Mouse (Mus musculus) R1 (cell line): ENCODE results near the gene Selenop.
"Not testable (repeated sequence)": the region's sequence is repeated elsewhere in the genome, so short reads cannot be mapped to it uniquely, and the experiment has no call there.

Experiments used
- DNase-seq: peaks from one replicate; pipeline ENCODE4 v3.0.0-alpha.2; 2018; ENCODE audit warnings: low read depth, low spot score

Selenop gene

GRCm38 (mm10) chr15:3268247-3268646 lies at the start of gene Selenop:
Gene Selenop, plus strand, starts transcription at chr15:3268547.
- DNase-seq = no peak

DNA sequence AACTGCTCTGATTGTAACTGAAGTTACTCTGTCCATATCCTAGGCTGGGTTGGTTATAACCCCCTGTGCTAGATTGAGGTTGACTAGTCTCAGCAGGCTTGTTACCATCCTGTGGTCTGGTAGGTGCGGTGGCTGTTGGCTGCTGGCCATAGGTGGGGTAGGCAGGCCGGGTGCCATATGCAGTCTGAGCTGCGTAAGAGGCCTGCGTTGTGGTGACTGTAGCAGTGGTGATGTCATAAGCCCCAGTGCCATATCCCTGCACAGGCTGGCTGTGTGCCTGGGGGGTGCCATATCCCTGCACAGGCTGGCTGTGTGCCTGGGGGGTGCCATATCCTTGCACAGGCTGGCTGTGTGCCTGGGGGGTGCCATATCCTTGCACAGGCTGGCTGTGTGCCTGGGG lies 49.7 kb upstream of the Selenop start:
- not testable (repeated sequence) for DNase-seq

- DNase-seq = no peak
These were observed 45.4 kb upstream of the Selenop start for GRCm38 (mm10) chr15:3222803-3223437.

- DNase-seq = no peak
These were observed 41.8 kb upstream of the Selenop start for GRCm38 (mm10) chr15:3226573-3226972.

- no peak for DNase-seq
These were observed 40.2 kb upstream of the Selenop start for GRCm38 (mm10) chr15:3228185-3228584.

GRCm38 (mm10) chr15:3228990-3229389 lies 39.4 kb upstream of the Selenop start:
- no peak for DNase-seq

DNA sequence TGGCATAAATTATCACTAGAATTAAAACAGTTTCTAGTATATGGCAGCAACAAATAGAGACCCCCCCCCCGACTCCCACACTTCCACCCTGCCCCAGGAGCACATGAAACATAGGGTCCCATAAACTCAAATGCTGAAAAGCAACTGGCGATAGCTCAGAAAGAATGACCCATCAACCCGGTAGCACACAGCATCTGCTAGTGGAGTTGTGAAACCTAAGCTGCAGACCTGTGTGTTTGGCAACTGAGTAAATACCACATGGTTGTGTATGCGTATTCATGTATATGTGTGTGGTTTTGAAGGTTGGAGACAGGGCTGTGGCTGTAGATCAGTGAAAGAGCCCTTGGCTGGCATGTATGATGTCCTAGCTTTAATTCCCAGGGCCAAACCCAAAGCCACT lies 37.3 kb upstream of the Selenop start:
- DNase-seq = no peak

GRCm38 (mm10) chr15:3232168-3232835 lies 36.0 kb upstream of the Selenop start:
- DNase-seq = peak; percentile 7

DNA sequence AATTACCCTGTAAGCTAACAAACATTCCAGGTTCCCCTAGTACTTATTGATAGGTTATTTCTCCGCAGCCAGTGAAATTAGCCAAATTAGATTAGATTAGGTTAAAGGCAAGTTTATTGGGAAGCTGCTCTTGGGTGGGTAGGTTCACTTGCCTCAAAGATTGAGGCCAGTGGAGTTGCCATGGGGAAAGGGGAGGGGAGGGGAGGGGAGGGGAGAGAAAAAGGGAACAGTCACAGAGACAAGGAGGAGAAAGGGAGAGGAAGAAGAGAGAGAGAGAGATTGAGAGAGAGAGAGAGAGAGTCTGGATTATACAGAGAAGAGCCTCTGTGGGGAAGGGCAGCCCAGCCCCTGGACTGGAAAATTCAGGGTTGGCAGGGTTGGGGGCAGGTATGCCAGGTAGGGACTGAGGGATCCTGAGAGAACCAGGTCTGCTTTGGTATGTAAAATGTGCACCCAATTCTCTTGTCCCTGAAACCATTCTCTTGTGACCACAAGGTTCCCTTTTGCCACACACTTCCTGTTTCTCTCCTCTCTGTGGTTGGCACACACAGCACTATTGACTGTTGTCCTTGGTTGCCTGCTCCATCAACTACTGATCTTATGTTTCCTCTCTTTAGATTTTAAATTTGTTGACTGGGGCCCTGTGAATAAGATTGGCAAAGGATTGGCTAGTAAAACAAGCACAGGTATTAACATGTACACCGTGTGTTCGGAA lies 34.4 kb upstream of the Selenop start:
- no peak for DNase-seq

DNA sequence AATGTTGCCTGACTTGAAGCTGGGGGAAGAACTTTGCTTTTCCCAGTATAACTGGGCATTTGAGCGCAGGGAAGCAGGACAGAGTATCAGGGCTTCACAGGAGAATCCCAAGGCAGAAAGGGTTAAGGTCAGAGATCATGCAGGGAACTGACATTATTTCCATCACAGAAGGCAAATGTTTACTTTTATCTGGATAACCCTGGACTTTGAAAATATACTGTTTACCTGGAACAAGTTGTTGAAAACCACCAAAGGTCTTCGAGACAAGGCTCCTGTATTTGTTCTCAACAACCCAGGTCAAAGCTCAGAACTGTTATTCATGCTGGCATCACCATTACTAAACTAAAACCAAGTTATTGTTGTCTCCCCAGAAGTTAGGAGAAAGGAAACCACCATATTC lies 32.0 kb upstream of the Selenop start:
- DNase-seq = no peak

DNA sequence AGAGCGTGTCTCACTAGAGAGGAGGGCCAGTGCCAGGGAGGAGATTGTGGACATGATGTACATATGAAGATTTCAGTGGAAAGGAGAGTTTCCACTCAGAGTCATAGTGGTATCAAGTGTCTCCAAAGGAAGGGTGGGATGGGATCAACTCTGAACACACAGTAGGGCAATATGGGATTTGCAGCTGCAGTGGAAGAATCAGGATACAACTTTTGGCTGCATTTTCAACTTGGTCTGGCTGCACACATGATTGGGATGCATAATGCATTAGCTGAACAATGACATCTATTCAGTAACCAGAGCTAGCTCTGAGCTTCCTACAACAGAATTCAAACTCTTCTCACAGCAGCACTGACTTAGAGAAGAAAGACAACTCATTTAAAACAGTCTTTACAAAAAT lies 30.4 kb upstream of the Selenop start:
- DNase-seq = no peak

- not testable (repeated sequence) for DNase-seq
These were observed 23.3 kb upstream of the Selenop start for GRCm38 (mm10) chr15:3245036-3245435.

DNA sequence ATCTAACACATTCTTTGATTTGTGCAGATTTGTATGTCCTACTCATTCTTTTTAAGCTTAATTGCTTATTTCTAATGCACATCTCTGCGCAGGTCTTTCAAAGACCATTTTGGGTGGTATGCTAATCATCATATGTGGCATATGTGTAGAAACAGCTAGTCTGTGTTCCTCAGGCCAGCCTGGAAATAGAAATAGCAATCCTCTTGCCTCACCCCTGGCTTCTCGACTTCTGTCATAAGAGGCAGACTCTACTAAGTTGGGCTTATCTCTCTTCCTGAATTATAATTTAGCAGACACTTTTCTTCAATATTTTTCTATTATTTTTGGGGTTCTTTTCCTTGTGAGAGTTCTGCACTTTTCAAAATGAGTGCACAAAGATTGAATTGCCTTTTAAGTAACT lies 17.7 kb upstream of the Selenop start:
- DNase-seq = no peak

DNA sequence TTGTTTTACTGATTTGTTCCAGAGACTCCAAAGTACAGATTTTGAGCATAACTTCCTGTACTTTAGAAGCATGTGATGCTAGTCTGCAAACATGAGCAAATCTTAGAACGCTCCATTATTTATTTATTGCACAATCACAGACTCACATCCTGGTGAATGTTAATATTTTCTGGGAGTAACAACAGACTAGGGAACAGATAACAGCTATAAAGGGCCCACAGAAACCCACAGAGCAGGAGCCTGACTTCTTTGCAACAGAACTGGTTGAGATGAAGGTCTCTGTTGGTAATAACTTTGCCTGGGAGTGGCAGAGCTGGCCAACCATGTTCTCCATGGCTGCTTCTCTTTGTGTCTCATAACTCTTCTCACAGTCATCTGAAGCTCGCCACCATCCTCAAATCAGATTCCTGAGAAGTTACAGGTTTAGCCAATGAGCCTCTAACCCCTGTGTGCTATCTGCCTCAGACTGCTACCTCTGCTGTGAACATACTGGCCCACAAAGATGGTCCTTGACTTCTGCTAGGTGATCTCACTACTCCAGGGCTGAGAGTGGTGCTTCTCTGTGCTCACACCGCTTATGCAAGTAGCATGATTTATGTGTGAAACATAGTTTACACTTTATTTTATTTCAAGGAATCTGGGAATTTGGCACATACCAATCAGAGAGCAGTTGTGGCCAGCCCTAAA lies 17.2 kb upstream of the Selenop start:
- no peak for DNase-seq

GRCm38 (mm10) chr15:3251718-3252067 lies 16.7 kb upstream of the Selenop start:
- no peak for DNase-seq

DNA sequence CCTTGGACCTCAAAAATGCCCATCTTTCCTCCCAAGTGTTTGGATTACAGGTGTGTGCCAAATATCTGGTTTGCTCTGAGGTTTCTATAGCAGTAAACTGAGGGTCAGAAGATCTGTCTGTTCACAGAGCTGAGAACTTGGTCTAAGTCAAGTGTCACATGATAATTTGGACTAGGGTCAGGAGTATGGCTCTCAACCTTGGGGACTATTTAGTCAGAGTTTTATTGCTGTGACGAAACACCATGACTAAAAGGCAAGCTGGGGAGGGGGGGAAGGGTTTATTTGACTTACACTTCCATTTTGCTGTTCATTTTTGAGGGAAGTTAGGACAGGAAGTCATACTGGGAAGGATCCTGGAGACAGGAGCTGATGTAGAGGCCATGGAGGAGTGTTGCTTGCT lies 9.3 kb upstream of the Selenop start:
- DNase-seq = no peak

- DNase-seq = no peak
These were observed 8.0 kb upstream of the Selenop start for GRCm38 (mm10) chr15:3260309-3260708.

- no peak for DNase-seq
These were observed 5.5 kb upstream of the Selenop start for GRCm38 (mm10) chr15:3262883-3263282.

DNA sequence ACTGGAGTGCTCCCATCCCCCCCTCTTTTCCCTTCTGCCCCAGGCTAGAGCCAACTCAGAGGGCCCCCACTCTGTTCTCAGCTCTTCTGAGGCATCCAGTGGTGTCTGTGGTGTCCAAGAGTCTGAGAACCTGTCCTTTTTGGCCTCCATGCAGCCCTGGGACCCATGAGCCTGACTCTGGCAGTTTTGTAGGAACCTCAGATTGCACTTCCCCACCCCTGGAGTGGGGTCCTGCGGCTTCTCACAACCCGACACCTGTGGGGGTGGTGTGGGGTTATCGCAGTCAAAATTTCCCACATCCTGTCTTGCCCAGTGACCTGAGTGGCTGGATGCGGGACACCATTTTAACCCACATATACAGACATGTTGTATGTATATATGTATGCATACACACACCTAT lies 4.1 kb upstream of the Selenop start:
- no peak for DNase-seq

DNA sequence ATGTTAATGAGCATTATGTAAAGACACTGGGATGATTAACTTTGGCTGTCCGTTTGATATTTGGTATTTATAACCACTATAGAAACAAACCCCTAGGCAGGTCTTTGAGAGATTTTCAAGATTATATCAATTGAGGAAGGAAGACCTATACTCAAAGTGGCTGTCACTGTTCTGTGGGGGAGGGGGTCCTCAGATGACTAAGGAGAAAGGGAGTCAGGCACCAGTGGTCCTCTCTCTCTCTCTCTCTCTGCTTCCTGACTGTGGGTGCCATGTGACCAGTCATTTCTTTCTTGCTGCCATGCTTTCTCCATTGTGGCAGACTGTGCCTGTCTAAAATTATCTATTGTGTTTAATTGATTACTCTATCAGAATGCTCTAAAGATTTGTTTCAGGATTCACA lies 3.5 kb upstream of the Selenop start:
- no peak for DNase-seq

DNA sequence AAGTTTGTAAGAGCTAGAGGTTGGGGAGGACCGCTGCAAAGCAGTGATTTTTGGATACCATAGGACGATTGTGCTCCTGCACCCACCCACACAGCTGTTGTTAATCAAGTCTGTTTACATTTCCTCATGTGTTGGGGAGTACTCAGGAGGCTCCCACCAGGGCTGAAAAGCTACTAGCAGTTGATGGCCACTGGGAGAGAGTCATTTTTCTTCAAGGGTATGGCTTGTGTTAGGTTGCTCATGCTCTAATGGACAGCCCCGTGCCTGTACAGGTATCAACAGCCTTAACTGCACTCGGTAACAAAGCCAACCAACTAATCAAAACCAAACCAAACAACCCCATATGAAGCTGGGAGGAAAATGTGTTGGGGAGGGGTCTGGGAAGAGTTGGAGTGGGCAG lies 1.1 kb downstream of the Selenop start:
- DNase-seq = no peak

DNA sequence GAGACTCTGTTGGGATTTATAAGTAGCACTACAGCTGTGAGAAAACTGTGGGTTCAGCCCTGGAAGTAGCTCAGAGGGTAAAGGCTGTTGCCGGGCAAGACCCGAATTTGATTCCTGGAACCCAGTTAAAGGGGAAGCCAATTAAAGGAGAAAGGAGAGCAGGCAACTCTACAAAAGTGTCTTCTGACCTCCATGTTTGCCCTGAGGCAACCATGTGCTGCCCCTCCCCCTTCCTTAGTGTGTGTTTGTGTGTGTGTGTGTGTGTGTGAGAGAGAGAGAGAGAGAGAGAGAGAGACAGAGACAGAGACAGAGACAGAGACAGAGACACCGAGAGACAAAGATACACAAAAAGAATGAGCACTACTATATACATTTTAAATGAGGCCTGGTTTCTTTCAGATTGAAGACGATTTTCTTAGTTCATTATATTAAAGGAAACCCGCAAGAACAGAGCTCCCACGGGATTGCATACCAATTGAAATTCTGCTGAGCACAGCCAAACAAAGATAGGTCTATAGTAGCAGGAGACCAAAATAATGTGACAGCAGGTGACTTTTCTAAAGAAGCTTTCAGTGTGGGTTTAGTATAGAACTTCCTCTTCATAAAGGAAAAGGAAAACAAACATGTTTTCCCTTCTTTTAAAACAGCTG lies 1.8 kb downstream of the Selenop start:
- DNase-seq = peak; percentile 20
